In the genomic region with DNA sequence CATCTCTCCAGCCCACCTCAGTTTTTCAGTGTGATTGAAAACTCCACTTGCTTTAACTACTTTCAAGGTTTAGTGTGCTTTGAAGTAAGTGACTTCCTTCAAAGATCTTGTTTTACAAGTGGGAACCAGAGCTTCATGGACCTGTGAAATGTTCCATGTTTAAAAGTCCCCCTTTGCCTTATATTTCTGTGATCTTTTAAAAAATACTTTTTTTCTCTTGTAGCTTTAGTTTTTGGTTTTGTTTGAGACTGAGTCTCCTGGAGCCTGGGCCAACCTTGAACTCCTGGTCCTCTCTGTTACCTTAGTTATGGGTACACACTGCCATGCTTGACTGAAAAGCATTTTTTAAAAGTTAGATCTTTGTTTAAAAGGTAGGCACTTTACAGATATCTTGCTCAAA, we compare ENCODE assay signal across 14 mouse cellular contexts. TPM values are rescaled to one million over a fixed set of nuclear protein-coding genes. Genes with fewer than 3 reads are reported as not detected.
DNase-seq lines count a peak whose midpoint lies in the region; ATAC-seq and TF ChIP-seq lines count a peak whose summit lies in the region.
"Had no signal": no experiment of that assay in that cellular context is flagged by ENCODE, and none has a peak within 500 bp of the region (broad histone marks: within the 10 kb centered on the region; RNA-seq: fewer than 3 reads in every experiment).

No protein-coding gene starts in this region.

- H3K9ac ChIP-seq in heart, embryonic 12.5 days: no peak overlapping the region
- H3K9ac ChIP-seq in limb, embryonic 12.5 days (replicated peaks): no peak overlapping the region
- H3K9ac ChIP-seq in liver, embryonic 13.5 days: peak overlapping the region; percentile 26; the same call in 1 of the 2 replicates

- H3K36me3 ChIP-seq in heart, embryonic 12.5 days: peaks cover 40% of the 10 kb centered on the region
- H3K36me3 ChIP-seq in limb, embryonic 12.5 days: peaks cover 30% of the 10 kb centered on the region
- H3K36me3 ChIP-seq in limb, embryonic 10.5 days: peaks cover 46% of the 10 kb centered on the region
- peaks cover 26% of the 10 kb centered on the region for H3K36me3 ChIP-seq in liver, embryonic 13.5 days

- no peak for TF ChIP-seq POLR2A in bone marrow macrophage, adult 2 months (IDR thresholded peaks at IDR 0.05; ENCODE audit: borderline replicate concordance, low read depth, low read length)

- H3K4me3 ChIP-seq in heart, embryonic 12.5 days: no peak overlapping the region
- no peak overlapping the region for H3K4me3 ChIP-seq in limb, embryonic 12.5 days (replicated peaks)
- H3K4me3 ChIP-seq in limb, embryonic 10.5 days: no peak overlapping the region
- H3K4me3 ChIP-seq in bone marrow macrophage, adult 2 months (ENCODE audit: insufficient read depth, low read length): peak overlapping the region; percentile 88; the same call in 1 of the 2 replicates
- 0 out of 2 replicates have a peak overlapping the region, but pooled peaks have one; percentile 4 for H3K4me3 ChIP-seq in liver, embryonic 13.5 days (replicated peaks)

- H3K4me2 ChIP-seq in heart, embryonic 12.5 days: peak overlapping the region; percentile 51
- H3K4me2 ChIP-seq in limb, embryonic 12.5 days: peak overlapping the region; percentile 8; the same call in 1 of the 2 replicates
- H3K4me2 ChIP-seq in liver, embryonic 13.5 days: peak overlapping the region; percentile 77

- no peaks in the 10 kb centered on the region for H3K27me3 ChIP-seq in heart, embryonic 12.5 days (replicated peaks)
- H3K27me3 ChIP-seq in limb, embryonic 12.5 days: no peaks in the 10 kb centered on the region
- H3K27me3 ChIP-seq in limb, embryonic 10.5 days (ENCODE audit: low read depth, poor library complexity, severe bottlenecking): no peaks in the 10 kb centered on the region
- H3K27me3 ChIP-seq in liver, embryonic 13.5 days: no peaks in the 10 kb centered on the region

- H3K9me3 ChIP-seq in heart, embryonic 12.5 days (replicated peaks): no peaks in the 10 kb centered on the region
- H3K9me3 ChIP-seq in limb, embryonic 12.5 days: no peaks in the 10 kb centered on the region
- H3K9me3 ChIP-seq in limb, embryonic 10.5 days (replicated peaks): no peaks in the 10 kb centered on the region
- no peaks in the 10 kb centered on the region for H3K9me3 ChIP-seq in liver, embryonic 13.5 days (replicated peaks)

- no peak for TF ChIP-seq CTCF in bone marrow macrophage, adult 2 months (IDR thresholded peaks at IDR 0.05; ENCODE audit: low read depth, low read length)

- DNase-seq in heart, adult 9 months (ENCODE audit: low spot score in 2 of 2): no peak
- DNase-seq in limb, embryonic 10.5 days (ENCODE audit: low spot score): no peak
- no peak for DNase-seq in liver, embryonic 13.5 days
- no peak for DNase-seq in adrenal gland, postnatal 36 days
- DNase-seq: cerebellum, postnatal 10 days; lung, postnatal 10 days; retina, postnatal 1 day; thymus, postnatal 4 days had no signal

- H3K4me1 ChIP-seq in heart, embryonic 12.5 days (replicated peaks): peaks cover 22% of the 10 kb centered on the region
- peaks cover 17% of the 10 kb centered on the region for H3K4me1 ChIP-seq in limb, embryonic 12.5 days (replicated peaks)
- H3K4me1 ChIP-seq in limb, embryonic 10.5 days: peaks cover 22% of the 10 kb centered on the region
- H3K4me1 ChIP-seq in bone marrow macrophage, adult 2 months (ENCODE audit: control insufficient read depth, insufficient read depth, low read length): peaks cover 39% of the 10 kb centered on the region
- peaks cover 55% of the 10 kb centered on the region for H3K4me1 ChIP-seq in liver, embryonic 13.5 days (replicated peaks)

- ATAC-seq in heart, embryonic 12.5 days (ENCODE audit: insufficient number of reproducible peaks, low FRiP score): no peak
- ATAC-seq in limb, embryonic 12.5 days (ENCODE audit: insufficient number of reproducible peaks, insufficient read depth, low FRiP score, low TSS enrichment, low read depth): no peak
- ATAC-seq in liver, embryonic 13.5 days (ENCODE audit: low read depth): no peak
- no peak for ATAC-seq in frontal cortex, adult (ENCODE audit: low TSS enrichment)
- ATAC-seq: hindbrain, embryonic 16.5 days had no signal

- H3K27ac ChIP-seq in heart, embryonic 12.5 days (ENCODE audit: poor library complexity, severe bottlenecking): 0 out of 2 replicates have a peak overlapping the region, but pooled peaks have one; percentile 71
- peak overlapping the region; percentile 56; the same call in 1 of the 2 replicates for H3K27ac ChIP-seq in limb, embryonic 12.5 days
- no peak overlapping the region for H3K27ac ChIP-seq in limb, embryonic 10.5 days
- H3K27ac ChIP-seq in bone marrow macrophage, adult 2 months (ENCODE audit: insufficient read depth, low read depth, low read length): peak overlapping the region; percentile 97
- peak overlapping the region; percentile 67 for H3K27ac ChIP-seq in liver, embryonic 13.5 days

RNA-seq across cellular contexts. Expression of gene Cflar, which starts 4.2 kb away (rescaled TPM):
- 35.6 and 35.9 TPM in 2 replicates for polyA plus RNA-seq in heart, embryonic 12.5 days (2016; fragmentation: Nextera tagmentation; extraction: Ambion mirVana)
- polyA plus RNA-seq in limb, embryonic 12.5 days (2016; fragmentation: Nextera tagmentation; extraction: Ambion mirVana): 29.9 and 34.3 TPM in 2 replicates
- polyA plus RNA-seq in limb, embryonic 10.5 days (2016; fragmentation: Nextera tagmentation; extraction: Ambion mirVana): 23.2 and 26.2 TPM in 2 replicates
- 95.8 and 102 TPM in 2 replicates for polyA plus RNA-seq in bone marrow macrophage, adult 2 months (2012; ENCODE audit: insufficient read depth, insufficient read length, missing spikeins)
- polyA plus RNA-seq in liver, embryonic 13.5 days (2015; fragmentation: Nextera tagmentation; extraction: Ambion mirVana): 12.7 and 16.3 TPM in 2 replicates
- total RNA-seq in adrenal gland, postnatal 36 days (2021): 100 to 1,000 TPM; 110 to 114 TPM

RNA-seq across cellular contexts. Expression of gene Als2cr12, which starts 19.7 kb away (rescaled TPM):
- polyA plus RNA-seq in heart, embryonic 12.5 days (2016; fragmentation: Nextera tagmentation; extraction: Ambion mirVana): not detected in 2 replicates
- polyA plus RNA-seq in limb, embryonic 12.5 days (2016; fragmentation: Nextera tagmentation; extraction: Ambion mirVana): not detected in 2 replicates
- not detected in 2 replicates for polyA plus RNA-seq in limb, embryonic 10.5 days (2016; fragmentation: Nextera tagmentation; extraction: Ambion mirVana)
- not detected in 2 replicates for polyA plus RNA-seq in bone marrow macrophage, adult 2 months (2012; ENCODE audit: insufficient read depth, insufficient read length, missing spikeins)
- polyA plus RNA-seq in liver, embryonic 13.5 days (2015; fragmentation: Nextera tagmentation; extraction: Ambion mirVana): not detected in 2 replicates
- total RNA-seq in adrenal gland, postnatal 36 days (2021): 1 to 10 TPM in 1 of 2 experiments, under 1 TPM in 1; 0.86 to 3.0 TPM
- total RNA-seq: gastrocnemius, adult 18-20 months had no signal
- polyA plus RNA-seq: hindbrain, embryonic 16.5 days had no signal

Comparison
In these comparisons a context has a peak if more than half of its experiments do, and no peak if none do; other contexts are left out.
1. H3K4me2 ChIP-seq: peak in every context shown above with its lines; median percentile 77 in liver, embryonic 13.5 days; 51 in heart, embryonic 12.5 days; 8 in limb, embryonic 12.5 days.
2. H3K4me3 ChIP-seq: peak in bone marrow macrophage, adult 2 months (single experiment) and liver, embryonic 13.5 days (single experiment); none in heart, embryonic 12.5 days (single experiment), limb, embryonic 12.5 days (single experiment) and limb, embryonic 10.5 days (single experiment).